Mouse (Mus musculus) gastrocnemius, postnatal 4 days (tissue): ENCODE data around the gene Kif5a. TPM values are rescaled to one million over a fixed set of nuclear protein-coding genes. Genes with fewer than 3 reads are reported as not detected.
"Not testable (repeated sequence)": the region's sequence is repeated elsewhere in the genome, so short reads cannot be mapped to it uniquely, and the experiment has no call there.

Experiments
- DNase-seq, 2 experiments: peaks; one replicate each; pipeline ENCODE4 v3.0.0; 2021 to 2022; ENCODE audit warnings: low spot score in 2 of 2, mixed read lengths in 2 of 2
- total RNA-seq, 2 experiments: library from RNA; stranded (reverse); gene quantifications; 2 replicates each; pipeline ENCODE4 v1.2.3; 2021

The Kif5a gene
- total RNA-seq, 2 experiments from 2014 or later = 1.2 to 1.4 TPM

DNA sequence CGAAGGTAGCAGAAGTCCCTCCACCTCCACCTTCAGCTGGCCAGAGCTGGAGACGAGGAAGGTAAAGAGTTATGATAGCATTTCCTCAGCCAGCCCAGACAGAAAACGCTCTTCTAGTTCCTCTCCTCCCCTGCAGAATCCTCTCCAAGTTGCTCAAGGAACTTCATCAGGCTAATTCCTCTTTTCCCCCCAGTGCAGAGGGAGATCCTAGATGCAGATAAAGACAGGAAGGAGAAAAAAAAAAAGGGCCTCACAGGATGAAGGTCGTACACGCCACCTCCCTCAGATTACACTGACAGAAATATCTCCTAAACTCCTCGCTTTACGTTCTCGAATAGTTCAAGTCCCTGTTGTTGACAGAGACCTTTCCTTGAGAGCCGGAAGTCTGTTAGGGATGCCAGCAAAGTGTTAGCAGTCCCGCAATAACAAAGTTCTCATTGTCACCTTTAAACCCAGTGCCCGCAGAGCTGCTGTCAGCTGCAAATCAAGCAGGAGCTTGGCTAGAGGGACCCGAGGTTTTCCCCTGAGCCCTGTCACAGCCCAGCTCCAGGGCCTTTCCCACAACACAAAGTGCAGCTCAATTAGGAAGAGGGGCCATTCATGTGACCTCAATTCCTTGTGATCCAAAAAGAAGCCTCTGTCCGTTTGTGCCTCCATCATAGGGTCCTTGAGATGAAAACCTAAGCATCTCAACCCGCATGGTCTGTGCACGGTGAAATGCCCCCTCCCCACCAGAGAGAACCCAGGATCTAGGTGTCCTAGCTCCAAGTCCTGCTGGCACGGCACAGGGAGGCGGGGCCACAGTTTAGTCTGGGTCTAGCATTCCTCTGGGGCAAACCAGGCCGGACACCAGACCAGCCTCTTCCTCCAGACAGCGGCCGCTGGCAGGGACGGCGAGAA, 68.5 kb downstream of the Kif5a start:
- DNase-seq = peak in 1 of 2 experiments; percentile 71

DNA sequence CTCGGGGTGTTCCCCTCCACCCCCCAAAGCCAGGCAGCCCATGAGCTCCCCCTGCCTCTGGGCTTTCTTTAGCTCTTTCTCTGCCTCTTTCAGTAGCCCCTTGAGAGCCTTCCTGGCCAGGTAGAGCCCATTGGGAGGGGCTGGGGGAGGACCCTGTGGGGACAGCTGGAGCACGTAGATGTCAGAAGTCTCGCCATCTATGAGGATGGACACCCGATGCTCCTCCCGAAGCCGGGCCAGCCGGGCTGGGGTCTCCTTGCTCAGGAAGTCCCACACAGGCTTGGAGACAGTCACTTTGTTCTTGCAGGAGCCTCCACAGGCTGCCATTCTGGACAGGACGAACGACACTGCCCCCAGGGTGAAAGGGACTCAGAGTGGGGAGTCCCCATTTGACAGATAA, 70.1 kb downstream of the Kif5a start:
- no peak for DNase-seq

DNA sequence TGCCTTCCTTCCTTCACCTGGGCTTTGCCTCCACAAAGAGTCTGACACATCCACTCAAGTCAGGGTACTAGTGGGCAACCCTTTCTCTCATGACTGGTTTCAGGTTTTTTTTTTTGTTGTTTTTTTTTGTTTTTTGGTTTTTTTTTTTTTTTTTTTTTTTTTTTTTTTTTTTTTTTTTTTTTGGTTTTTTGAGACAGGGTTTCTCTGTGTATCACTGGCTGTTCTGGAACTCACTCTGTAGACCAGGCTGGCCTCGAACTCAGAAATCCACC, 71.2 kb downstream of the Kif5a start:
- DNase-seq = not testable (repeated sequence)

DNA sequence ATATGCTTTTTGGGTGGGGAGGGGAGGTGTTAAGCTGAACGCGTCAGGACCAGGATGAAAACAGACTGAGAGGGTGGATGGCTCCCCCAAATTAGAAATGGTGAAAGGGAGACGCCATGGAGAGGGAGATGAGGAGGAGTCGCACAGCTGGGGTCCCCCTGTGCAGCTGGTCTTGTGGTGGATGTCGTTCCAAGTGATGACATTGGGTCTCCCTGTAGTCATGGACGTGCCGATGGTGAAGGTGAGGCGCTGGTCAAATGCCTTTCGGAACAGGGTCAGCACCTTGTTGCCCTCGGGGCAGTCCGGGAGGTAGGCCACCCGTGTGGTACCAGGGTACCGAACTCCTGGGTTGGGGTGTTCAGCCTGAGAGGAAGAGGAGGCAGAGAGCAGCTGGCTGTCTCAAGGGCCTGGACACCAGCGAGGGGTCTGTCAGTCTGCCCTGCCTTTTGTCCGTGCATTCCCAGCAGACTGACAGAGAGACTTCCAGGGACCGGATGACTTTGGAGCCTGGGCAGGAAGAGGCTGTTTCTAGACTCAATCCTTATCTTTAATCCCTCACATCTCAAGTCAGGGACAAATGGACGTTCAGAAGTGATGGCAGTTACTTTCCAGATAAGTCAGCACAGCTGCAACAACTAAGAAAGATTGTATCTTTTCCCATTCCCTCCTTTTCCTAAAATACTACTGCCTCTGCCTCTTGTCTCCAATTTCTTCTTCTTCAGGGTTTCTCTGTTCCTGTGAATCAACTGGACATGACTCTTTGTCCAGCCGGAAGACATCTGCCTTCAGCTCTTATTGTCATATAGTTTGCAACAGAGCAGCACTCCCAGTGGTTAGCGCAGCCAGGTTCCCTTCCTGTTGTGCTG, 71.7 kb downstream of the Kif5a start:
- DNase-seq = no peak

DNA sequence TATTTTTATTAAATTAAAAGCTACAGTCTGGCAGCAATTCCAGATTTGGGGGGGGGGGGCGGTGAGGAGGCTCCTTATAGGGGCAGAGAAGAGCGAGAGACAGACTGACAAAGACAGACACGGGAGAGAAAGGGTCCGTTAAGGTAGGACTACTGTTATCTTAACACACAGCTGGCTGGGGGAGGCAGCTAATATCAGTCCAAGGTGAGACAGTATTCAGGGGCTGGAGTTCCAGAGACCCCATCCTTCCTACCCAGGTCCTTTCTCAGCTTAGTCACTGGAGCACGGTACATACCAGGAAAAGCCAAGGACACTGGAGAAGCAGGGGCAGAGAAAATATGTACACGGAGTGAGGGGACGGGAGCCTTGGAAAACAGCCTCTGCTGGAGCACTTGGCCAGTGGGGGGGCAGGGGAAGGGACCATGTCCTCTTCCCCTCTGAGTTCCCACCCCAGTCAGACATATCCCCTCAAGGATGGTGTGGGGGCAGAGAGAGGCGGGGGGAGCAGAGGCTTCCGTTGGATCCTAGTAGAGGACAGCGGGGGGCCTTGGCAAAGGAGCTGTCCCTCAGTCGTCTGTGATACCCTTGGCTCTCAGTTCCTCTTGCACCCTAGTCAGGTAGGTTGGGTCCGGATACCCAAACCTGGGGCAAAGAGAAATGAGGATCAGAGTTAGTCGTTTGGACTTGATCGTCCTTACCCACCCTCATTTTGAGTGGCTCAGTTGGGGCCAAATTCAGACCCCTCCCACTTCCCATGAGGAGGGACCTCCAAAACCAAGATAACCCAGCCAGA, 72.6 kb downstream of the Kif5a start:
- no peak for DNase-seq

DNA sequence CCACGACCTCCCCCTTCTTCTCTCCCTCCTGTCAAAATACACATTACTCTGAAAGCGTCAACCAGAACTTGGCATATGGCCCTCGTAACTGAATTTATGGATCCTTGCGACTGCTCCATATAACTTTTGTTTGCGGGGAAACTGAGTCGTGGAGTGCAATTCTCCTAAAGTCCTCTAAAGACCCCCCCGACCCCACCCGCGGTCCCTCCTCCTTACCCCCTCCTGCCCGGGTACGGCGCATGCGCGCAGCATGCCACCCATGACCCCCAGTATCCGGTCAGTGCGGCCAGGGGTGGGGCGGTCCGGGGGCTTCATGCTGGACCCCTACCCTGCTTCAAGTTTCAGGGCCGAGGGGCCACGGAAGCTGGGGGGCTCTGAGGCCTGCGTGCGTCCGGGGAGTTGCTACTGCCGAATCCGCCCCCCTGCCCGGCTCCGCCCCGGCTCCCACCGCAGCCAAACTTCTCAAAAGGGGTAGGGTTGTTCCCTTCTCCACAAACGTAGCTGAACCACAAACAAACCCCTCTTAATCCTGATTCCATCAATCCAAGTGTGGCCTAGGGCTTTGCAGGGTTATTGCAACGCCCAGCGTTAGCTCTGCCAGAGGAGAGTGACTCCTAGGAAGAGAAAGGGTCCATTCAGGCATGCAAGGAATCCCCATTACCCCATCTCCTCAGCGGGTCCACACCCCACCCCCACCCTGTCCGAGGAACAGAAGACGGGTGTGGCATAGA, 73.3 kb downstream of the Kif5a start, which contains the start of gene Arhgef25:
TSS of gene Arhgef25 (minus strand) at position 433 of the 731 bp plus-strand sequence.
- DNase-seq = peak; percentile 62 to 69

DNA sequence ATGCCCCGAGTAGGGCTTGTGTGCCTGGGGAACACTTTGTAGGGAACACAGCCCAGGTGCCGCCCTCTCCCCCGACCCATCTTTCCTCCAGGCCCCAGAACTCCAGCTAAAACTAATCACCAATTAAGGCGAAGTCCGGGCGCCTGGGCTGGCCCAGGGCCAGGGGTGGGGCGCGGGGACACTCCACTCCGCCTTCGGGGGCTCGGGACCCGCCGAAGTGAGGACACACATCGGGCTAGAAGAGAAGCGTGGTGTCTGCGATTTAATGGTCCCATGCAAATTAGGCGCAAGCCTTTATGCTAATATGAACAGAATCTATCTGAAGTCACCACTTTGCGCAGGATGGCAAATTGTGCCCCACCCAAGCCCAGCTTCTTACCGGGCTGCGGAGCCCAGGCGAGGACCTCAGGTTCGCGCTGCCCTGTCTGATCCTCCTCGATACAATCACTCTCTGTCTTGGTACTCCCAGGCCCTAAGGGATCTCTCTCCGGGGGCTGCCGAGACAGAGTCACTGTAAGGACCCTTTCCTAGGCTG, 74.0 kb downstream of the Kif5a start:
- peak in 1 of 2 experiments; percentile 55 for DNase-seq

DNA sequence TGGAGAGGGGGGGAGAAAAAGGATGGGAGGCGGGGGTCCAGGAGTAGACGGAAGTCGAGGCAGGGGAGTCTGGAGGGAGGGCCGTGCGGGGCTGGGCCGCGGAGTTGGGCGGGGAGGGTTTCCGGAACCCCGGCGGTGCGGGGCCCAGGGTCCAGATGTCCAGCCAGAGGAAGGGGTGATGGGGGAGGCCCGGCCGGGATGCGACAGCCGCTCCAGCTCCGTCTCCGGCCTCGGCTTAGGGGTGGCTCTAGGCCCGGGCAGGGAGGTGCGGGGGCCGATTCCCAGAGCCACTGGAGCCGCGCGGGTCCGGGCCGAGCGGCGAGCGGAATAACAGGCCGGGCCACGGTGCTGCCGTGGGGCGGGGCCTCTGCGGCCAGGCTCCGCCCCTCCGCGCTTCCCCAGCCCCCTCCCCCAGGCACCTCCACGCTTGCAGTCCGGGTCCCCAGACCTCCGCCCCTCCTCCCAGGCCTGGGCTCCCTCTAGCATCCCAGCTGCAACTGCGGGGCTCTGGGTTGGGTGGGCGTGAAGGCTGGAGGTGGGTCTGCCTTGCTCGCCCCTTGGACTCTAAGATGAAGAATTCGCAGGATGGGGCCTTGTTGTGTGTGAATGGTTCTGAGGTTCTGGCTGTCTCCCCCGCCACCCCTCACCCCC, 74.6 kb downstream of the Kif5a start:
- peak in 1 of 2 experiments; percentile 72 for DNase-seq

DNA sequence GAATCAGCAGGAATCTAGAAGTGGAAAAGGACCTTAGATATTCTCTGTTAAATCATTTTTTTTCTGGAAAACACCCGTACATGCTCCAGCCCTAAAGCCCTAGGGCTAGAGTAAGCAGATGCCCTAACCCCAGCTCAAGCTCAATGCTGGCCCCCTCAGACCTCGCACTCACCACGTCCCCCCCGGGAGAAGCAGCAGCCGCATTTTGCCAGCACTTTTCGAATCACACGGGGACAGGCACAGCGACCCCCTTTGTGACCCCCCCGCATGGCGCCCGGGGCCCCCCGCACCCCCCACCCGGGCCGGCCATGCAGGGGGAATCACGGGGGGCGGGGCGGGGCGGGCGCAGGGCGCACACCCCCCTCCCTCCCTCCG, 75.1 kb downstream of the Kif5a start:
- no peak for DNase-seq

DNA sequence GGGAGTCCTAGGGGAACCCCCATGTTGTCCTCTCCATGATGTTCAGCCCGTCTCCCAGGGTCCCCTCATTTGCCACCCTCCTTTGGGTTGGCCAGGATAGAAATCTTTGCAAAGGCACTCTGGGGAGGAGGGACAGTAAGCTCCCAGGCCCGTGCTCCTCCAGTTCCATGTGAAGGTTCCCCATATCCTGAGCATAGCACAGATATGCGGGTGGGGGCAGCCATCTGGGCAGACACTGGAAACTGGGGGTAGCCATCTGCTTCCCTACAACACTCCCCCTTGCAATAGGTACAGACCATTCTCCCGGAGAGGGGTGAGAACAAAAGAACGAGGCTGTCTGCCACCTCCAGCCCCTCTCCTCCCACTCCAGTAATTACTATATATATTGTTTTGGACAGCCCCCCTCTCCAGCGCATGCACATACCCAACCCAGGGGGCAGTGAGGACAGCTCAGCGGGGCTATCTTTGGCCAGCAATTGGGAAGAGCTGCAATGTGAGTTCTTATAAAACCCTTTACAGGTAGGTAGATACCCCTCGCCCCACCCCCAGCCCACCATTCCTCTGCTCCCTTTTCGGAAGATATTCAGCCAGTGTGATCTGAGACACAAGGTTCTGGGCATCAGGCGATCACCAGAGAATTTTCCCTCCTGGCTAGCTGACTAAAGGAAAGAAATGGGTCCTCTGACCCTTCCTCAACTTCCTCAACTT, 75.6 kb downstream of the Kif5a start:
- DNase-seq = no peak

DNA sequence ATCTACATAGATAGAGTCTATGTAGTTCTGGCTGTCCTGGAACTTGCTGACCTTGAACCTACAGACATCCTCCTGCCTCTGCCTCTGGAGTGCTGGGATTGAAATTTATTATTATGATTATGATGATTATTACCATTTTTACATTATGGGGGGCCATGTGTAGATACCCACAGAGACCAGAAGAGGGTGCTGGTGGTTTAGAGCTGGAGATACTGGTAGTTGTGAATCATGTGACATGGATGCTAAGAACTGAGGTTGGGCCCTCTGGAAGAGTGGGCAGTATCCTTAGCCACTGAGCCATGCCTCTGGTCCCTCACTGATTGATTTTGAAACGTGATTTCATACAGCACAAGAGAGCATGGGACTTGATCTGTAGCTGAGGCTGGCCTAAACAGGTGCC, 76.7 kb downstream of the Kif5a start:
- DNase-seq = no peak

DNA sequence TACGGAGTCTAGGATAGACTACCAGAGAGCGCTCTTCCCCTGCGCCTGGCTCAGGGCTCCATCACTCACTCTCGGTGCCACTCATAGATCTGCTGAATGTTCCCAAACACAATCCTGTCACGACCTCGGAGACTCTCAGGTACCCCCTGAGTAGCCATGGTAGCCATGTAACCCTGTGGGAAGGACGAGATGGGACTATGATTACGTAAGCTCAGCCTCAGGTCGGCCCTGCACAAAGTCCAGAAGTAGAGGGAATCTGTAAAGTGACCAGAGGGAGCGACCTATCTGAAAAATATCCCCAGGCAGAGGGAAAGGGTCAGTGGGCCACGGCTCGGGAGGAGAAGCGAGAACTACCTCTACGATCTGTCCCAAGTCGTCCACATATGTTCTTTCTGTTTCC, 77.6 kb downstream of the Kif5a start:
- DNase-seq = no peak

DNA sequence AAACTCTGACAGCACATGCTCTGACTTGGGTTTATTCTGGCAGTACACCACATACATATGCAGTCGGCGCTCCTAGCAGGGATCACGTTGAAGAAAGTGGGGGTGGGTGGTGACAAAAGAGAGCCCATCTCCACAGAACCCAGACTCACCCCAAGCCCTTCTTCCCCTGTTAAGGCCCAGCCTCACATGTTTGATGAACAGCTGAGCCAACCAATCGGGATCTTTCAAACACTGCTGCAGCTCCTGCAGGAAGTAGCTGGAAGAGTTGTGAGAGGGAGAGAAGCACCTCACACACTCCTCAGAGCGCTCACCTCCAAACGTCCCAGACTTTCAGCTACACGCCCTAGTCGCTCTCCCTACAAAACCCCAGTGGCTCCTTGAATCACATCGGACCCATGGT, 78.0 kb downstream of the Kif5a start:
- no peak for DNase-seq

DNA sequence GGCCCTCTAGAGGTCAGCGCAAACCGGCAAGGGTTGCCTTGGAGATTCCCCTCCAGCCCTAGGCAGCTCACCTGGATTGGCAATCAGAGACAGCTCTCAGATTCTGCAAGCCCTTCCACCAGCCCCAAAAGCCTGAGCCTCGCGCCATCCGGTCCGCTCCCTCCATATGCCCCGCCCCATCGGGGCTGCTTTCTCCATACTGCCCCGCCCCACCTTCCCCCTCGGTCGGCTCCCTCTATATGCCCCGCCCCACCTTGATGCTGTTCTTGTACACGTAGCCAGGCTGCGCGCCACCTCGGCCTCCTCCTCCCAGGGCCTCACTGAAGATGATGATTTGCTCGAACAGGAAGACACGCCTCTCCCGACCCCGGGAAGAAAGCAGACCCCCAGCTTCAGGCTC, 79.4 kb downstream of the Kif5a start:
- DNase-seq = no peak

DNA sequence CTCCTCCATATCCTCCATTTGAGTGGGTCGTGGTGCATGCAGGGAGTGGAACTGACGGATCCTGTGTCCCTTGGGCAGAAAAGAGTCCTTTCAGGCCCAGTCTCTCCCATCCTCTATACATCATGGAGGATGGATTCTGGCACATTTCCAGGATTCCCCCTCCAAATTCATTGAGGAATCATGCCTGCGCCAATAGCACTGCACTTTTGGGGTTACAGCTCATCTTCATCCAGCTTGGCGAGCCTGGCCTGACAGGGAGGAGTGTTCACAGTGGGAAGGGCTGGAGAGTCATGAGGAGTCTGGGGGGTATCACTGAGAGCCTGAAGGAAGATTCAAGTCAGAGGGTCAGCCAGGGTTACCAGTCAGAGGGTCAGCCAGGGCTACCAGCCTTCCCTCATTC, 80.5 kb downstream of the Kif5a start:
- DNase-seq = no peak

DNA sequence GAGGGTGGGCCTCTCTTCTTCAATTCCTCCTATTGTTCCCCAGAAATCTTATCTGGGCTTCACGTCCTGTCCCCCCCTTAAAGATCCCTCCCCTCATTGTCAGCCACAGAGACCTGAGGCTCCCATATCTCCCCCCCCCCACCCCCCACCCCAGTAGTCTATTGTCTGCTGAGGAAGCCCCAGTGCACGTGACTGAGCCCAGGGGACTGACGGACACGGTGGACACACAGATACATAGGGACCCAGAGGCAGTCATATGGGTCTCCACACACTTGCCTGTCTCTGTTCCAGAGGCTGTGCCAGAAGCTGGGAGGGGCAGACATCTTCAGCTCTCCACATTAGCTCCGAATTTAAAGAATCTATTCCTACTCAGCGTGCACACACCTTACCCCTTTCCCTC, 81.6 kb downstream of the Kif5a start:
- no peak for DNase-seq

DNA sequence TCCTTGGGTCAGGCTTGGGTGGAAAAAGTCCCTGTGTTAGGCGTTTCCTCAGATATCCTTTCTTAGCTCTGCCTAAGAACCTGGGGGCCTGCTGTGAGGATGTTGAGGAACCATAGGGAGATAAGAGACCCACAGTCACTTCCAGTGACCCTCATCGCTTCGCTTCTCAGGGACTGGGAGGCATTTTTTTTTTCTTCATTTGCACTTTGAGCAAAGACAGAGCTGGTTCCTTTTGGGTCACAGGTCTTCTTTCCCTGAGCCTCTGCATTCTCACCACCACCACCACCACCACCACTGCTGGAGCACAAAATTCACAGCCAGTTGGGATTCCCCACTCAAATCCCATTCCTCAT, 82.5 kb downstream of the Kif5a start:
- peak in 1 of 2 experiments; percentile 6 for DNase-seq

DNA sequence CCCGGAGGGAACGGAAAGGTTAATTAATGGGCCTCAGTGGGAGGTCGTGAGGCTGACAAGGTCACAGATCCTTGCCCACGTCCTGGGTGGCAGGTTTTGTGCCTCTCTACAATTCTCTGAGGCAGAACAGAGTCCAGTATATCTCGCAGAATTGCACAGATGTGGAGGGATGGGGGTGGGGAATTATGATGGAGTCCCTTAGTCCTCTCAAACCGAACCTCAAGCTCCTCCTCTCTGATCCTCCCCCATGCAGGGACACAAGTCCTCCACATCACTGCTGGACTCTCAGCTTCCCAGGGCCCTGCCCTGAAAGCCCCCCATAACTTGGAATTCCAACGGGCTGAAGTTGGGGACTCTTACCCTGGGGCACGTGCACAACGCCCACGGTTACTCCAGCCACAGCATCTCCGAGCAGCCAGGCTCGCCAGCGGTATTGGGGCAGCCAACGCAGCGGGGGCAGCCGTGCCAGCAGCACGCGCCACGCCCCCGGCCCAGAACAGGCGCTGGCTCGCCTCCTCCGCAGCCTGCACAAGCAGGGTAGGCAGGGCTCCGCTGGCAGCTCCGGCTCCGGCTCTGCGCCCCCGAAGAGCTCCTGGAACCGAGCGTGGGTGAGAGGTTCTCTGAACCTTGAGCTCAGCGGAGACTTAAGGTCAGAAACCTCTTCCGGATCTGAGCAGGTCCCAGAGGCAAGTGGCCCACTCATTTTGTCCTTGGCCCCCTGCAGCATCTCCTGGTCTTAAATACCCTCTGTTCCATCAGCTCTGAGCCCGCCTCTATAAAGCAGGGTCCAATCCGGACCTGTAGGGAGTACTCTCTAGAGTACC, 83.1 kb downstream of the Kif5a start, which contains the start of gene Slc26a10:
TSS of gene Slc26a10 (minus strand) at position 775 of the 824 bp plus-strand sequence.
- peak in 1 of 2 experiments; percentile 25 for DNase-seq
